In the genomic region with DNA sequence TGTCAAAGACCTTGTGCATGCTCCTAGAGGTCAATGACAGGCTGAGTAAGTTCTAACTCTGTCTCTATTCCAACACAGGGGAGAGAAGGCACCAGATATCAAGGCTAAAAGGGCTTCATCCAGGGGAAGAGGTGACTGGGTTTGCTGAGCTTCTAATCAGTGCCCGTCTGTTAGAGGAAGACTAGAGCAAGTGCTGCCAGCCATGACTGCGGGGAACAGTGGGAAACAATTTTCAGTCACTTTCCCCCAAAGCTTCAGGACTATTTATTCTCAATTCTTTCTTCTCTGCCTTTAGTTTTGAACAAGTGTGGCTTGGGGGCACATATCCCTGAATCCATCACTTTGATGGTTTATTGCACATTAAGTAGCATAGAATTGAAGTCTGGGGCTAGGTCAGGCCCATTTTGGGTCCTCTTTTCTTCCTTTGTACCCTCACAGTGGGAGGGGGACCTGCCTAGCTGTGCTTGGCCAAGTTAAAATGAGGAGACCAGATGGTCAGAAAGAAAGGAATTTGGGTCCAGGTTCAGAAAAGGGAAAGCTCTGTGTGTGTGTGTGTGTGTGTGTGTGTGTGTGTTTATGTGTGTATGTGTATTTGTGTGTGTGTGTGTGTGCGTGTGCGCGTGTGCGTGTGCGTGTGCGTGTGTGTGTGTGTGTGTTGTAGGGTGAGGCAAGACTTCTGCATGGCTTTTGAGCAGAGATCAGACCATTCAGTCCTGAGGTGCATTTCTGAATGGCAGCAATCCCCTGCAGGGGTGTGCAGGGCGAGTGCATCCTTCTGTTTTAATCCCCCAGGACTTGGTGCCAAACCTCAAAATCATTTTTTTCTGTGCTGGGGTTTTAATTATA, we compare ENCODE assay signal across 8 mouse cellular contexts.
DNase-seq lines count a peak whose midpoint lies in the region; ATAC-seq and TF ChIP-seq lines count a peak whose summit lies in the region.

No protein-coding gene starts in this region.

- no peaks in the 10 kb centered on the region for H3K27me3 ChIP-seq in heart, embryonic 14.5 days (ENCODE audit: control insufficient read depth, insufficient read depth, low read length)
- H3K27me3 ChIP-seq in forebrain, embryonic 14.5 days (replicated peaks; ENCODE audit: control insufficient read depth, insufficient read depth, low read length) = no peaks in the 10 kb centered on the region
- no peaks in the 10 kb centered on the region for H3K27me3 ChIP-seq in midbrain, embryonic 11.5 days (ENCODE audit: control insufficient read depth, insufficient read depth, low read length)
- no peaks in the 10 kb centered on the region for H3K27me3 ChIP-seq in thymus, adult 2 months (ENCODE audit: control insufficient read depth, insufficient read depth, low read length)

- peak overlapping the region; percentile 38; the same call in 1 of the 2 replicates for H3K4me2 ChIP-seq in heart, embryonic 14.5 days (ENCODE audit: low read length)
- H3K4me2 ChIP-seq in forebrain, embryonic 14.5 days (ENCODE audit: low read length) = no peak overlapping the region
- H3K4me2 ChIP-seq in midbrain, embryonic 11.5 days = no peak overlapping the region

- H3K9ac ChIP-seq in heart, embryonic 14.5 days (ENCODE audit: low read length) = peak overlapping the region; percentile 45; the same call in 1 of the 2 replicates
- no peak overlapping the region for H3K9ac ChIP-seq in forebrain, embryonic 14.5 days (ENCODE audit: low read length)
- H3K9ac ChIP-seq in midbrain, embryonic 11.5 days (ENCODE audit: low read length) = no peak overlapping the region

- peak overlapping the region; percentile 94 to 96 for H3K27ac ChIP-seq in heart, embryonic 14.5 days (replicated peaks in 1 of 2; ENCODE audit: control insufficient read depth in 1 of 2, insufficient read depth in 1 of 2, low read depth in 2 of 2, low read length in 2 of 2)
- H3K27ac ChIP-seq in forebrain, embryonic 14.5 days (ENCODE audit: low read depth, low read length) = peak overlapping the region; percentile 82
- peak overlapping the region; percentile 59 for H3K27ac ChIP-seq in midbrain, embryonic 11.5 days (ENCODE audit: low read depth, low read length)
- H3K27ac ChIP-seq in thymus, adult 2 months (ENCODE audit: control insufficient read depth, insufficient read depth, low read length) = no peak overlapping the region

- TF ChIP-seq CTCF in thymus, adult 2 months (IDR thresholded peaks at IDR 0.05; ENCODE audit: borderline replicate concordance, control insufficient read depth, extremely low read depth, insufficient read depth, low read length, poor library complexity) = no peak

- no peak overlapping the region for H3K4me3 ChIP-seq in heart, embryonic 14.5 days (ENCODE audit: control insufficient read depth in 1 of 2, insufficient read depth in 1 of 2, low read depth in 1 of 2, low read length in 2 of 2)
- no peak overlapping the region for H3K4me3 ChIP-seq in forebrain, embryonic 14.5 days (ENCODE audit: low read depth, low read length)
- no peak overlapping the region for H3K4me3 ChIP-seq in midbrain, embryonic 11.5 days (ENCODE audit: low read depth, low read length)
- H3K4me3 ChIP-seq in thymus, adult 2 months (ENCODE audit: control insufficient read depth, insufficient read depth, low read length) = no peak overlapping the region

- peaks cover 27 to 31% of the 10 kb centered on the region in 2 experiments for H3K4me1 ChIP-seq in heart, embryonic 14.5 days (ENCODE audit: control insufficient read depth in 2 of 2, insufficient read depth in 2 of 2, low read length in 2 of 2)
- peaks cover 14% of the 10 kb centered on the region for H3K4me1 ChIP-seq in forebrain, embryonic 14.5 days (ENCODE audit: control insufficient read depth, insufficient read depth, low read length)
- H3K4me1 ChIP-seq in midbrain, embryonic 11.5 days (ENCODE audit: control insufficient read depth, insufficient read depth, low read length) = peaks cover 16% of the 10 kb centered on the region
- peaks cover 8% of the 10 kb centered on the region for H3K4me1 ChIP-seq in thymus, adult 2 months (replicated peaks; ENCODE audit: control insufficient read depth, insufficient read depth, low read length)

- ATAC-seq in heart, embryonic 14.5 days (ENCODE audit: insufficient number of reproducible peaks, insufficient read depth, low FRiP score, low read depth) = no peak
- ATAC-seq in forebrain, embryonic 14.5 days = peak; percentile 64
- ATAC-seq in midbrain, embryonic 11.5 days (ENCODE audit: low FRiP score) = peak; percentile 72

- 83% methylated on average over 9 of the region's 9 CpGs for WGBS in heart, embryonic 14.5 days
- WGBS in forebrain, embryonic 14.5 days = 33% methylated on average over 9 of the region's 9 CpGs
- 51% methylated on average over 9 of the region's 9 CpGs for WGBS in midbrain, embryonic 11.5 days
- WGBS in thymus, adult 2 months = 87% methylated on average over 9 of the region's 9 CpGs

- intact Hi-C loops in heart, postnatal 25 days (cut with DNase I) = loop anchor here (5.0 kb wide), 5 partner anchors 38 to 377 kb away; no protein-coding TSS in a partner anchor
- intact Hi-C loops in left cerebral cortex, postnatal 25 days (cut with DNase I) = loop anchor here (2.0 to 5.0 kb wide), 3 partner anchors 297 to 381 kb away; a partner anchor contains a TSS

- no peak for TF ChIP-seq POLR2A in thymus, adult 2 months (IDR thresholded peaks at IDR 0.05; ENCODE audit: control insufficient read depth, extremely low read depth, insufficient read depth, low read length, poor library complexity)

- DNase-seq in heart, postnatal 25 days (ENCODE audit: low spot score) = no peak
- peak; percentile 82 for DNase-seq in cerebellum, adult 9-10 months
- DNase-seq in forebrain, embryonic 14.5 days (ENCODE audit: low spot score) = peak; percentile 67
- DNase-seq in midbrain, embryonic 11.5 days (ENCODE audit: low spot score, missing footprints) = peak; percentile 93
- DNase-seq in right cerebral cortex, postnatal 4 days = no peak
- no peak for DNase-seq in thymus, adult 2 months
- DNase-seq in left cerebral cortex, postnatal 25 days (ENCODE audit: low spot score in 2 of 2) = no peak

- no peaks in the 10 kb centered on the region for H3K36me3 ChIP-seq in heart, embryonic 14.5 days (ENCODE audit: control insufficient read depth, insufficient read depth, low read length)
- no peaks in the 10 kb centered on the region for H3K36me3 ChIP-seq in forebrain, embryonic 14.5 days (ENCODE audit: control insufficient read depth, insufficient read depth, low read length)
- no peaks in the 10 kb centered on the region for H3K36me3 ChIP-seq in midbrain, embryonic 11.5 days (ENCODE audit: control insufficient read depth, insufficient read depth, low read length)
- H3K36me3 ChIP-seq in thymus, adult 2 months (ENCODE audit: control insufficient read depth, insufficient read depth, low read length) = no peaks in the 10 kb centered on the region

- H3K9me3 ChIP-seq in heart, embryonic 14.5 days (ENCODE audit: control insufficient read depth, low read length) = no peaks in the 10 kb centered on the region
- no peaks in the 10 kb centered on the region for H3K9me3 ChIP-seq in forebrain, embryonic 14.5 days (replicated peaks; ENCODE audit: control insufficient read depth, low read length)
- H3K9me3 ChIP-seq in midbrain, embryonic 11.5 days (ENCODE audit: control insufficient read depth, low read length) = no peaks in the 10 kb centered on the region

Comparison
In these comparisons a context has a peak if more than half of its experiments do, and no peak if none do; other contexts are left out.
1. DNase-seq: peak in cerebellum, adult 9-10 months (single experiment), forebrain, embryonic 14.5 days (single experiment) and midbrain, embryonic 11.5 days (single experiment); none in heart, postnatal 25 days (single experiment), right cerebral cortex, postnatal 4 days (single experiment), thymus, adult 2 months (single experiment) and left cerebral cortex, postnatal 25 days (0 of 2).